Comparison of ENCODE assay signal across 15 mouse cellular contexts in genomic region chr16:90760515-90760914, GRCm38 (mm10). TPM values are rescaled to one million over a fixed set of nuclear protein-coding genes. Genes with fewer than 3 reads are reported as not detected.
A peak's percentile ranks its signal among the peaks of the same experiment; 100 is the strongest.
DNase-seq lines count a peak whose midpoint lies in the region; ATAC-seq and TF ChIP-seq lines count a peak whose summit lies in the region.
"Had no signal": no experiment of that assay in that cellular context is flagged by ENCODE, and none has a peak within 500 bp of the region (broad histone marks: within the 10 kb centered on the region; RNA-seq: fewer than 3 reads in every experiment).

No protein-coding gene starts in this region.

- no peaks in the 10 kb centered on the region for H3K27me3 ChIP-seq in lung, embryonic 14.5 days (ENCODE audit: insufficient read depth, low read length)
- no peaks in the 10 kb centered on the region for H3K27me3 ChIP-seq in erythroblast, embryonic 14.5 days (ENCODE audit: control insufficient read depth)
- no peaks in the 10 kb centered on the region for H3K27me3 ChIP-seq in hindbrain, embryonic 13.5 days
- H3K27me3 ChIP-seq in cerebellum, adult 2 months (ENCODE audit: control insufficient read depth, insufficient read depth, low read length), result no peaks in the 10 kb centered on the region
- H3K27me3 ChIP-seq: embryonic facial prominence, embryonic 12.5 days; forebrain, embryonic 15.5 days; limb, embryonic 13.5 days; midbrain, embryonic 13.5 days had no signal

- H3K4me1 ChIP-seq in lung, embryonic 14.5 days (ENCODE audit: insufficient read depth), result no peaks in the 10 kb centered on the region
- peaks cover 49% of the 10 kb centered on the region for H3K4me1 ChIP-seq in erythroblast, embryonic 14.5 days (ENCODE audit: control insufficient read depth)
- peaks cover 5% of the 10 kb centered on the region; the same call in 1 of the 2 replicates for H3K4me1 ChIP-seq in hindbrain, embryonic 13.5 days (replicated peaks)
- no peaks in the 10 kb centered on the region for H3K4me1 ChIP-seq in cerebellum, adult 2 months (ENCODE audit: control insufficient read depth, insufficient read depth, low read length)
- H3K4me1 ChIP-seq: embryonic facial prominence, embryonic 12.5 days; forebrain, embryonic 15.5 days; limb, embryonic 13.5 days; midbrain, embryonic 13.5 days had no signal

- peak; percentile 19 for DNase-seq in embryo, embryonic 10 days (ENCODE audit: low spot score)
- no peak for DNase-seq in embryo, embryonic 11 days
- no peak for DNase-seq in lung, embryonic 14.5 days
- no peak for DNase-seq in lung, postnatal 10 days
- DNase-seq in lung, postnatal 36 days, result peak; percentile 21
- no peak for DNase-seq in cerebellum, adult 2 months
- DNase-seq: cerebellum, adult 9-11 months; gastrocnemius, postnatal 10 days had no signal

- 33% methylated on average over 4 of the region's 4 CpGs for WGBS in lung, embryonic 14.5 days
- WGBS in hindbrain, embryonic 13.5 days, result 82% methylated on average over 4 of the region's 4 CpGs
- WGBS in cerebellum, adult 2 months, result 85% methylated on average over 4 of the region's 4 CpGs

- H3K4me2 ChIP-seq in lung, embryonic 14.5 days, result no peak overlapping the region
- H3K4me2 ChIP-seq in hindbrain, embryonic 13.5 days, result no peak overlapping the region
- H3K4me2 ChIP-seq: embryonic facial prominence, embryonic 12.5 days; forebrain, embryonic 15.5 days; limb, embryonic 13.5 days; midbrain, embryonic 13.5 days had no signal

- no peaks in the 10 kb centered on the region for H3K9me3 ChIP-seq in lung, embryonic 14.5 days (ENCODE audit: low read depth, low read length)
- peaks cover 4% of the 10 kb centered on the region for H3K9me3 ChIP-seq in erythroblast, embryonic 14.5 days (ENCODE audit: control insufficient read depth, low read length)
- H3K9me3 ChIP-seq in hindbrain, embryonic 13.5 days, result no peaks in the 10 kb centered on the region
- H3K9me3 ChIP-seq: embryonic facial prominence, embryonic 12.5 days; forebrain, embryonic 15.5 days; limb, embryonic 13.5 days; midbrain, embryonic 13.5 days had no signal

- no peak overlapping the region for H3K9ac ChIP-seq in lung, embryonic 14.5 days
- H3K9ac ChIP-seq in hindbrain, embryonic 13.5 days, result no peak overlapping the region
- H3K9ac ChIP-seq: embryonic facial prominence, embryonic 12.5 days; forebrain, embryonic 15.5 days; limb, embryonic 13.5 days; midbrain, embryonic 13.5 days had no signal

- no peak for TF ChIP-seq POLR2A in cerebellum, adult 2 months (IDR thresholded peaks at IDR 0.05; ENCODE audit: borderline replicate concordance, insufficient read depth, low read length)

- no peak for TF ChIP-seq CTCF in lung, embryonic 14.5 days (IDR thresholded peaks at IDR 0.05; ENCODE audit: low read depth)
- no peak for TF ChIP-seq CTCF in cerebellum, adult 2 months (IDR thresholded peaks at IDR 0.05; ENCODE audit: borderline replicate concordance, insufficient read depth, low read depth, low read length)

- peaks cover 53% of the 10 kb centered on the region for H3K36me3 ChIP-seq in lung, embryonic 14.5 days (ENCODE audit: insufficient read depth)
- H3K36me3 ChIP-seq in erythroblast, embryonic 14.5 days (ENCODE audit: control insufficient read depth), result peaks cover 81% of the 10 kb centered on the region
- H3K36me3 ChIP-seq in hindbrain, embryonic 13.5 days, result peaks cover 86% of the 10 kb centered on the region

- H3K27ac ChIP-seq in lung, embryonic 14.5 days (ENCODE audit: low read depth), result no peak overlapping the region; the same call in 1 of the 2 replicates
- H3K27ac ChIP-seq in hindbrain, embryonic 13.5 days, result no peak overlapping the region
- H3K27ac ChIP-seq in cerebellum, adult 2 months (ENCODE audit: insufficient read depth, low read length), result no peak overlapping the region
- H3K27ac ChIP-seq: embryonic facial prominence, embryonic 12.5 days; forebrain, embryonic 15.5 days; kidney, postnatal 0 days; limb, embryonic 13.5 days; midbrain, embryonic 13.5 days had no signal

- H3K4me3 ChIP-seq in lung, embryonic 14.5 days (ENCODE audit: low read depth, low read length), result no peak overlapping the region
- H3K4me3 ChIP-seq in erythroblast, embryonic 14.5 days (replicated peaks), result peak overlapping the region; percentile 41
- H3K4me3 ChIP-seq in hindbrain, embryonic 13.5 days, result no peak overlapping the region
- H3K4me3 ChIP-seq in cerebellum, adult 2 months (replicated peaks; ENCODE audit: insufficient read depth, low read depth, low read length), result no peak overlapping the region
- H3K4me3 ChIP-seq: embryonic facial prominence, embryonic 12.5 days; forebrain, embryonic 15.5 days; limb, embryonic 13.5 days; midbrain, embryonic 13.5 days had no signal

- peak; percentile 54; the same call in 1 of the 2 replicates for ATAC-seq in lung, embryonic 14.5 days (ENCODE audit: insufficient read depth)
- no peak for ATAC-seq in hindbrain, embryonic 13.5 days (ENCODE audit: low FRiP score)
- ATAC-seq: forebrain, embryonic 15.5 days; midbrain, embryonic 13.5 days had no signal

RNA-seq across cellular contexts. Expression of gene Mrap, which starts 22.5 kb away (rescaled TPM):
- polyA plus RNA-seq in lung, embryonic 14.5 days (2014; fragmentation: Nextera tagmentation; extraction: Ambion mirVana), result 0.43 and 0.91 TPM in 2 replicates
- 11.4 and 11.5 TPM in 2 replicates for polyA plus RNA-seq in erythroblast, embryonic 14.5 days (2012)
- polyA plus RNA-seq in hindbrain, embryonic 13.5 days (2015; fragmentation: Nextera tagmentation; extraction: Ambion mirVana), result not detected in 2 replicates
- 0.13 and 0.51 TPM in 2 replicates for polyA plus RNA-seq in cerebellum, adult 2 months (2012; rRNA removed)
- polyA plus RNA-seq: forebrain, embryonic 15.5 days; kidney, postnatal 0 days; limb, embryonic 13.5 days; midbrain, embryonic 13.5 days had no signal

RNA-seq across cellular contexts. Expression of gene Mis18a, which starts 33.3 kb away (rescaled TPM):
- 84.8 and 86.2 TPM in 2 replicates for polyA plus RNA-seq in lung, embryonic 14.5 days (2014; fragmentation: Nextera tagmentation; extraction: Ambion mirVana)
- 1.5 and 1.6 TPM in 2 replicates for polyA plus RNA-seq in erythroblast, embryonic 14.5 days (2012)
- polyA plus RNA-seq in hindbrain, embryonic 13.5 days (2015; fragmentation: Nextera tagmentation; extraction: Ambion mirVana), result 28.2 and 30.2 TPM in 2 replicates
- polyA plus RNA-seq in cerebellum, adult 2 months (2012; rRNA removed), result 6.5 and 8.6 TPM in 2 replicates

RNA-seq across cellular contexts. Expression of gene Urb1, which starts 49.7 kb away (rescaled TPM):
- polyA plus RNA-seq in lung, embryonic 14.5 days (2014; fragmentation: Nextera tagmentation; extraction: Ambion mirVana), result 10.9 and 11.7 TPM in 2 replicates
- polyA plus RNA-seq in erythroblast, embryonic 14.5 days (2012), result 0.09 and 0.12 TPM in 2 replicates
- polyA plus RNA-seq in hindbrain, embryonic 13.5 days (2015; fragmentation: Nextera tagmentation; extraction: Ambion mirVana), result 8.1 and 9.6 TPM in 2 replicates
- polyA plus RNA-seq in cerebellum, adult 2 months (2012; rRNA removed), result 4.9 and 5.3 TPM in 2 replicates

Comparison
In these comparisons a context has a peak if more than half of its experiments do, and no peak if none do; other contexts are left out.
1. DNase-seq: peak in embryo, embryonic 10 days (single experiment) and lung, postnatal 36 days (single experiment); none in embryo, embryonic 11 days (single experiment), lung, embryonic 14.5 days (single experiment), lung, postnatal 10 days (single experiment) and cerebellum, adult 2 months (0 of 2).